Mouse (Mus musculus) G1E (cell line): ENCODE results near the gene Gm36210. TPM values are rescaled to one million over a fixed set of nuclear protein-coding genes. Genes with fewer than 3 reads are reported as not detected.
"Not testable (repeated sequence)": the region's sequence is repeated elsewhere in the genome, so short reads cannot be mapped to it uniquely, and the experiment has no call there.

Source experiments
- ATAC-seq: 2 replicates; pipeline ENCODE4 v1.8.0; 2016; ENCODE audit warnings: mild to moderate bottlenecking; ENCODE audit not compliant: insufficient number of reproducible peaks, poor library complexity, low FRiP score, severe bottlenecking; ENCODE audit errors: extremely low read depth
- DNase-seq: peaks from one replicate; pipeline ENCODE4 v3.0.0; 2012; ENCODE audit warnings: low spot score
- H3K27me3 ChIP-seq: 2 replicates; pipeline ENCODE4 v1.6.1; 2012; ENCODE audit warnings: mild to moderate bottlenecking, low read length, inconsistent platforms; ENCODE audit not compliant: insufficient read depth
- H3K36me3 ChIP-seq: replicated peaks from 2 replicates; pipeline ENCODE3; 2012; ENCODE audit warnings: mild to moderate bottlenecking, inconsistent platforms
- H3K4me1 ChIP-seq: 2 replicates; pipeline ENCODE4 v1.6.1; 2012; ENCODE audit warnings: low read depth, low read length, inconsistent platforms, mixed read lengths; ENCODE audit not compliant: insufficient read depth
- H3K4me3 ChIP-seq: 2 replicates; pipeline ENCODE4 v1.5.1; 2012; ENCODE audit warnings: low read depth, mild to moderate bottlenecking, inconsistent platforms, low read length, moderate library complexity, mixed read lengths
- H3K9me3 ChIP-seq: replicated peaks from 2 replicates; pipeline ENCODE4 v1.6.1; 2012; ENCODE audit warnings: inconsistent platforms
- CTCF ChIP-seq: IDR thresholded peaks from 2 replicates; pipeline ENCODE4 v1.5.1; 2012; ENCODE audit warnings: low read depth, low read length, inconsistent platforms, mixed read lengths
- GATA1 ChIP-seq: IDR thresholded peaks from 2 replicates; pipeline ENCODE4 v1.6.1; 2012; ENCODE audit warnings: borderline replicate concordance, low read length, inconsistent platforms, mixed read lengths
- GATA2 ChIP-seq: IDR thresholded peaks from 2 replicates; pipeline ENCODE4 v1.6.1; 2012; ENCODE audit warnings: low read depth, low read length, inconsistent platforms, borderline replicate concordance
- POLR2AphosphoS5 ChIP-seq: IDR thresholded peaks from 2 replicates; pipeline ENCODE4 v1.6.1; 2012; ENCODE audit warnings: low read depth, low read length, inconsistent platforms; ENCODE audit not compliant: insufficient replicate concordance
- TAL1 ChIP-seq: conservative IDR thresholded peaks from 2 replicates; pipeline ENCODE4 v1.6.1; 2012; ENCODE audit warnings: low read depth, low read length, inconsistent platforms, mixed read lengths
- polyA plus RNA-seq: library from polyadenylated mRNA; stranded (reverse); fragments of >175 nt; gene quantifications from 2 replicates; pipeline ENCODE4 v1.2.3, GENCODE M21; 2012
- total RNA-seq, 2 experiments: library from RNA; stranded (forward) in 1 of 2; stranded (reverse) in 1 of 2; fragments of 200-1000 nt in 1 of 2; fragments of >200 nt in 1 of 2; fragmentation: Nextera tagmentation in 1 of 2; gene quantifications; 2 replicates each; pipeline ENCODE4 v1.2.3; 2014 to 2017

Gm36210 gene
- total and polyA plus RNA-seq, 3 experiments, result not detected

GRCm38 (mm10) chr7:4864130-4864845, 42.0 kb downstream of the Gm36210 start:
- TF ChIP-seq GATA2, result no peak
- no peak for TF ChIP-seq CTCF
- TF ChIP-seq POLR2AphosphoS5, result no peak
- TF ChIP-seq TAL1, result no peak
- TF ChIP-seq GATA1, result no peak
- H3K9me3 ChIP-seq, result no peaks in the 10 kb centered on the region
- H3K4me1 ChIP-seq, result peaks cover 29% of the 10 kb centered on the region
- DNase-seq (no peak), ATAC-seq (no peak)
- peaks cover 5% of the 10 kb centered on the region for H3K27me3 ChIP-seq
- no peak overlapping the region for H3K4me3 ChIP-seq
- H3K36me3 ChIP-seq, result no peaks in the 10 kb centered on the region

GRCm38 (mm10) chr7:4863541-4864080, 42.7 kb downstream of the Gm36210 start:
- no peak for TF ChIP-seq GATA2
- H3K9me3 ChIP-seq, result no peaks in the 10 kb centered on the region
- H3K4me3 ChIP-seq, result no peak overlapping the region
- peaks cover 28% of the 10 kb centered on the region for H3K4me1 ChIP-seq
- peaks cover 10% of the 10 kb centered on the region for H3K27me3 ChIP-seq
- ATAC-seq (no peak), DNase-seq (no peak)
- H3K36me3 ChIP-seq, result no peaks in the 10 kb centered on the region

GRCm38 (mm10) chr7:4863041-4863440, 43.3 kb downstream of the Gm36210 start:
- H3K9me3 ChIP-seq, result no peaks in the 10 kb centered on the region
- ATAC-seq (no peak), DNase-seq (no peak)
- no peaks in the 10 kb centered on the region for H3K36me3 ChIP-seq
- H3K4me3 ChIP-seq, result no peak overlapping the region
- TF ChIP-seq POLR2AphosphoS5 (no peak), GATA2 (no peak), CTCF (no peak), TAL1 (no peak), GATA1 (no peak)
- peaks cover 28% of the 10 kb centered on the region for H3K4me1 ChIP-seq
- peaks cover 10% of the 10 kb centered on the region for H3K27me3 ChIP-seq

- H3K4me3 ChIP-seq, ATAC-seq, H3K36me3 ChIP-seq, H3K9me3 ChIP-seq, DNase-seq: not testable (repeated sequence)
- H3K4me1 ChIP-seq, result peaks cover 14% of the 10 kb centered on the region
- H3K27me3 ChIP-seq, result peaks cover 15% of the 10 kb centered on the region
Observed at GRCm38 (mm10) chr7:4860926-4861325, 45.4 kb downstream of the Gm36210 start.

GRCm38 (mm10) chr7:4859418-4859978, 46.8 kb downstream of the Gm36210 start:
- H3K36me3 ChIP-seq, result no peaks in the 10 kb centered on the region
- H3K4me1 ChIP-seq, result peaks cover 7% of the 10 kb centered on the region
- TF ChIP-seq TAL1, result no peak
- no peak for TF ChIP-seq CTCF
- no peak for TF ChIP-seq GATA2
- no peak for ATAC-seq
- no peak overlapping the region for H3K4me3 ChIP-seq
- H3K9me3 ChIP-seq, result no peaks in the 10 kb centered on the region
- no peak for DNase-seq
- H3K27me3 ChIP-seq, result peaks cover 15% of the 10 kb centered on the region

- DNase-seq (no peak), ATAC-seq (no peak)
- Histone ChIP-seq H3K27me3 (peaks cover 18% of the 10 kb centered on the region), H3K4me3 (no peak overlapping the region), H3K9me3 (no peaks in the 10 kb centered on the region), H3K36me3 (no peaks in the 10 kb centered on the region), H3K4me1 (no peaks in the 10 kb centered on the region)
- TF ChIP-seq POLR2AphosphoS5 (no peak), GATA1 (no peak), CTCF (no peak), GATA2 (no peak), TAL1 (no peak)
Observed at GRCm38 (mm10) chr7:4857321-4857720, 49.0 kb downstream of the Gm36210 start.

- no peaks in the 10 kb centered on the region for H3K4me1 ChIP-seq
- no peak for DNase-seq
- ATAC-seq, result no peak
- no peaks in the 10 kb centered on the region for H3K36me3 ChIP-seq
- TF ChIP-seq GATA1 (no peak), CTCF (no peak), POLR2AphosphoS5 (no peak), TAL1 (no peak), GATA2 (no peak)
- peaks cover 20% of the 10 kb centered on the region for H3K27me3 ChIP-seq
- H3K9me3 ChIP-seq, result no peaks in the 10 kb centered on the region
- H3K4me3 ChIP-seq, result no peak overlapping the region
Observed at GRCm38 (mm10) chr7:4856508-4856907, 49.8 kb downstream of the Gm36210 start.
